Mouse (Mus musculus): Measurements from ENCODE around the gene Copz1. TPM values are rescaled to one million over a fixed set of nuclear protein-coding genes. Genes with fewer than 3 reads are reported as not detected.

The Copz1 gene
- polyA plus RNA-seq, 1 experiment from 2014 or later, result 252 TPM

DNA sequence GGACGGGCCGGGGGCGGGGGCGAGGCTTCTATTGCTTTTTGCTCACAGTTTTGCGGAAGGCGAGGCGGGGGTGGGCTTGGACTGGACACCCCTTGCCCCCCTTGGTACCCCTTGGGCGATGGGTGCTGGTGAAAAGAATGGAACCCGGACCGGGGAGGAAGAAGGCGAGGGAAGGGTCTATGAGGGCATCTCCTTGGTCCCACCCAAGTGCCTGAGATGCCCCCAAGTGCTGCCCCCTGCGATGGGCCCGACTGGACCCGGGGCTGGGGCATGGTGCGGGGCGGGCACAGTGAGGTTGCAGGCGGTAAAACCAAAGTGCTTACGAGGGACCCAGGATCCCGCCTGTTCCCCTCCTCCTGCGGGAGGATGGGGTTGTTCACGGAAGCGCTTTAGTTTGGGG is 41.7 kb downstream of the Copz1 start:
- peak overlapping the region; percentile 62 for H3K4me2 ChIP-seq
- H3K27me3 ChIP-seq, result peaks cover 10% of the 10 kb centered on the region; the same call in 1 of the 2 replicates
- H3K9me3 ChIP-seq, result no peaks in the 10 kb centered on the region
- peaks cover 23% of the 10 kb centered on the region for H3K4me1 ChIP-seq (replicated peaks)
- peak overlapping the region; percentile 30; the same call in 1 of the 2 replicates for H3K4me3 ChIP-seq (replicated peaks)
- no peak for ATAC-seq (ENCODE audit: insufficient number of reproducible peaks, insufficient read depth, low FRiP score, low TSS enrichment, low read depth)
- peaks cover 40% of the 10 kb centered on the region for H3K36me3 ChIP-seq
- 37% methylated on average over 22 of the region's 22 CpGs for WGBS
- no peak overlapping the region for H3K27ac ChIP-seq
- peak overlapping the region; percentile 59 for H3K9ac ChIP-seq (replicated peaks)

DNA sequence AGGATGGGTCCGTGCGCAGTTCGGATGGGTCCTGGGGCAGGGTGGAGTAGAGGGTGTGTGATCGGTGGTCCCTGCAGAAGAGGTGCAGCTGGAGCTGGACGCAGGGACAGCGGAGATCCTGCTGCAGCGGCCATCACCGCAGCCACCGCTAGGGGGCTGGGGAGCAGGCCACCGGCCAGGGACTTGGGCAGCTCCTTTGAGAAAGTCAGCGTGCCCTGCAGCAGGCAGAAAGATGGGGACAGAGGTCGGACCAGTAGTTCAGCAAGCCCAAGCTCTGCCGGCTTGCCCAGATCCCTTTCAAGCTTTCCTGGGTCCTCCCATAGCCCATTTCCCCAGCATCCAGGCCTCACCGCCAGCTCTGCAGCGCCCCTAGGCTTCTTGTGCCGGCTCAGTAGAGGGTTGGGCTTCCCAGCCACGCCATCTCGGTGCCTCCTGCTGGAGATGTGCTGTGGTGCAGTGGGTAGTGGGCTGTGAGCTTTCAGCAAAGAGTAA is 42.5 kb downstream of the Copz1 start:
- WGBS, result 3% methylated on average over 18 of the region's 18 CpGs
- ATAC-seq (ENCODE audit: insufficient number of reproducible peaks, insufficient read depth, low FRiP score, low TSS enrichment, low read depth), result peak; percentile 75
- Histone ChIP-seq H3K36me3 (peaks cover 44% of the 10 kb centered on the region), H3K4me1 (replicated peaks) (peaks cover 23% of the 10 kb centered on the region), H3K9ac (replicated peaks) (peak overlapping the region; percentile 59), H3K27me3 (0 out of 2 replicates have a peak, but pooled peaks cover 6% of the 10 kb centered on the region), H3K27ac (no peak overlapping the region), H3K9me3 (no peaks in the 10 kb centered on the region), H3K4me3 (replicated peaks) (peak overlapping the region; percentile 30), H3K4me2 (peak overlapping the region; percentile 62)

DNA sequence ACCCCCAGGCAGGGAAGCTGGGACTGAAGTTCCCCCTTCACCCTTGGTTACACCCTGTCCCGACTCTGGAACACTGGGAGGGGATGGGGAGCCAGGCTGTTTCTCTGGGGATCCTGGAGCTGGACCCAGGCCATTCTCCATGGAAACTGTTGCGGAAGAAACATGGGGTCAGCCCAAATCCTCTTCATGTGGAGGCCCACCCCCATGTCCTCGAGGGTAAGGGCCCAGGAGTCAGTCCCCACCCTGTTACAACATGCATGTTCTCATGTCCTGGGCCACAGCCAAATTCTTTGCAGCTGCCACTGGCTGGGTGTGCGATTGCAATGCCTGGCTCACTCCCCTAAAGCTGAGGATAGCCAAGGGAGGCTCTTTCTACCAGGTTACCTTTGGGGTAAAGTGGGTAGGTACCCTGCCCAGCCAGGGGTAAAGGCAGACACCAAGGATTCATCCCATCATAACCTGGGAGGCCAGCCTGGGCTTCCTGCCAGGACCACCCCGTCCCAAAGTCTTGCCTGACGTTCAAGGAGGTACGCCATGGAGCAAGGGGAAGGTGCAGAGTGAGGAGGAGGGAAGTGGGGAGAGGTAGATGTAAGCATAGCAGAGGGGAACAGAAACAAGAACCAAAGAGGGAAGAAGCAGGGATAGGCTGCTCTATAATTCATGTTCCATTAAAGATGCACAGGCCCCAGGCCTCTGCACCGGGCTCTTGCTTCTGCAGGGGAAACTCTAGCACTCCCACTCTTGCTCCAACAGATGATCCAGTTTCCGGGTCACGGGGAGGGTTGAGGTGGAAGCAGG is 43.7 kb downstream of the Copz1 start:
- Histone ChIP-seq H3K4me2 (no peak overlapping the region), H3K9me3 (no peaks in the 10 kb centered on the region), H3K27me3 (0 out of 2 replicates have a peak, but pooled peaks cover 6% of the 10 kb centered on the region), H3K9ac (replicated peaks) (no peak overlapping the region), H3K27ac (no peak overlapping the region), H3K4me3 (replicated peaks) (no peak overlapping the region), H3K36me3 (peaks cover 51% of the 10 kb centered on the region), H3K4me1 (replicated peaks) (peaks cover 25% of the 10 kb centered on the region)
- WGBS, result 88% methylated on average over 10 of the region's 10 CpGs
- no peak for ATAC-seq (ENCODE audit: insufficient number of reproducible peaks, insufficient read depth, low FRiP score, low TSS enrichment, low read depth)

DNA sequence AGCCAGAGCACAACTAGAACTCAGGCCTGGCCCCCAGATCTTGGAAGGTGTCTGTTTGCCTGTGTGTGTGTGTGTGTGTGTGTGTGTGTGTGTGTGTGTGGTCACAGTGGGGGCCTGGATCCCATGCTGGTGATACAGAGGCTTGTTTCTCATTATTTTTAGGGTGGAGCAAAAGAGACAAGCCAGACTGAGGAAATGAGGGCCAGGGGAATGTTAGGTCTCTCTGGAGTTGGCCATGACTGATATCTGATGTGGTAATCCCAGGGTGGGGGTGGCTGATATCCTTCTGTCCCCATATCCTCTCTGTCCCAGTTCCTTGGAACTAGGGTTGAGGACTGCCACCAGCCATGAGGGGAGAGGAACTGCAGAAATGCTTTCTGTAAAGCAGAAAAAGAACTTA is 44.6 kb downstream of the Copz1 start:
- Histone ChIP-seq H3K9me3 (no peaks in the 10 kb centered on the region), H3K36me3 (peaks cover 51% of the 10 kb centered on the region), H3K27ac (no peak overlapping the region), H3K4me3 (replicated peaks) (no peak overlapping the region), H3K9ac (replicated peaks) (no peak overlapping the region), H3K4me2 (no peak overlapping the region), H3K27me3 (0 out of 2 replicates have a peak, but pooled peaks cover 6% of the 10 kb centered on the region), H3K4me1 (replicated peaks) (peaks cover 35% of the 10 kb centered on the region)
- no peak for ATAC-seq (ENCODE audit: insufficient number of reproducible peaks, insufficient read depth, low FRiP score, low TSS enrichment, low read depth)

DNA sequence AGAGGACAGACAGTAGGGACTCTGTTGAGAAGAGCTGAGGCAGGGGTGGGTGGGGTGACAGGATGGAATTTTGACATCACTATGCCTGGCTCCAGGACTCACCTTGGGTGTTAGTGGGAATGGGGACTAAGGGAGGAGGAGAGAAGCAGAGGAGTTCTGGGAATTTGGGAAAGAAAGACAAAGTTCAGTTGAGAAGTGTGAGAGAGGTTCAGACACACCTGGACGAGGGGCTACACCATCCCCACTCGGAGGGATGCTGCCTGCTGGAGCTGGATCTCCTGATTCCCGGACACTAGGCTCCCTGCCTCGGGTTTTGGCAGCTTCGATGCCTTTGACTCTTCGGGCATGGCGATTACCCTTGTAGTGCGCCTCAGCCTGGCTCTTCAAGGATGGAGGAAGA is 45.2 kb downstream of the Copz1 start:
- H3K27ac ChIP-seq, result no peak overlapping the region
- no peaks in the 10 kb centered on the region for H3K9me3 ChIP-seq
- 89% methylated on average over 8 of the region's 8 CpGs for WGBS
- H3K9ac ChIP-seq (replicated peaks), result no peak overlapping the region
- 0 out of 2 replicates have a peak, but pooled peaks cover 6% of the 10 kb centered on the region for H3K27me3 ChIP-seq
- H3K36me3 ChIP-seq, result peaks cover 51% of the 10 kb centered on the region
- peaks cover 41% of the 10 kb centered on the region for H3K4me1 ChIP-seq (replicated peaks)
- no peak for ATAC-seq (ENCODE audit: insufficient number of reproducible peaks, insufficient read depth, low FRiP score, low TSS enrichment, low read depth)
- H3K4me3 ChIP-seq (replicated peaks), result no peak overlapping the region
- no peak overlapping the region for H3K4me2 ChIP-seq

DNA sequence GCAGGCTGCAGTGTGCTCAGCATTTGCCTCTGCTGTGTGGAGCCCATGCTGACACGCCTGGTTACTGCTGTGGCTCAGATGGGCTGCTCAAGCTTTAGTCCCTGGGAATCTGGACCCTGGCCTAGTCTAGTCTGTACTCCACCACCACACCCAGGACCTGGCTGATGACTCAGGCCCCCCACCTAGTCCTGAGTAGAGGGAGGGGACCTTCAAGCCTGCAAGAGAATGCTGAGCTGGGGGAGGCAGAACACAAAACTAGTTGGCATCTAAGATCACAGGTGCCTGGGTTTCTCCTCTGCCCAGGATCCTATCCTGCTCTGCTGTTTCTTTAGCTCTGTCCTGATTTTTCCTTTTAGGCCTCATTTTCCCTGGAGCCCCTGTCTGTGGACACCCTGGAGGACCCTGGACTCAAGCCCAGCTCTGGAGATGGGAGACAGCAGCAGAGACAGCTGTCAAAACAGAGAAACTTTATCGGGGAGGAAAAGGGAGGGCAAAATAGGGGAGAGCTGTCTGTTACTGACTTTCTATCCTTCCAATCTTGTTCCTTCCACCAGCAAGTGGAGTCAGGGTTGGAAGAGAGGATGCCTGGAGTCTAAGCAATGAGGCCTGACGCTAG is 45.8 kb downstream of the Copz1 start:
- Histone ChIP-seq H3K9ac (replicated peaks) (no peak overlapping the region), H3K27me3 (0 out of 2 replicates have a peak, but pooled peaks cover 6% of the 10 kb centered on the region), H3K36me3 (peaks cover 51% of the 10 kb centered on the region), H3K9me3 (no peaks in the 10 kb centered on the region), H3K4me2 (no peak overlapping the region), H3K4me1 (replicated peaks) (peaks cover 43% of the 10 kb centered on the region), H3K4me3 (replicated peaks) (no peak overlapping the region), H3K27ac (no peak overlapping the region)
- 85% methylated on average over 3 of the region's 3 CpGs for WGBS
- no peak for ATAC-seq (ENCODE audit: insufficient number of reproducible peaks, insufficient read depth, low FRiP score, low TSS enrichment, low read depth)

DNA sequence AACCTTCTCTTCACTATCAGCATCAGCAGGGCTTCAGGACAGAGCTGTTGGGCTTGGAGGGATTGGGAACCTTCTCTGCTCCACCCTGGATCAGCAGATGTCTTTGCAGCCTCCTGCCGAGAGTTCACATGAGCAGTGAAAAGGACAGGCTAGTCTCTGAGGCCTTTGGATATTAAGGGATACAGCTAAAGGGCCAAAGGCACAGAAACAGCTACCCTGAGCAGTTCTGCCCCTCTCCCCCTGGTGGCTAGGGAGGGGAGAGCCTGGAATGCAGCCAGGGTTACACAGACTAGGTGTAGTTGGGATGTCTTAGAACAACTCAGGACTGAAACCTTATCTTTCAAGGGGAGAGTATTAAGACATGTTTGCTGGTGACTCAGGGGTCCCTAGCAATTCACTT is 48.6 kb downstream of the Copz1 start:
- 35% methylated on average over 1 of the region's 1 CpGs for WGBS
- ATAC-seq (ENCODE audit: insufficient number of reproducible peaks, insufficient read depth, low FRiP score, low TSS enrichment, low read depth), result no peak

DNA sequence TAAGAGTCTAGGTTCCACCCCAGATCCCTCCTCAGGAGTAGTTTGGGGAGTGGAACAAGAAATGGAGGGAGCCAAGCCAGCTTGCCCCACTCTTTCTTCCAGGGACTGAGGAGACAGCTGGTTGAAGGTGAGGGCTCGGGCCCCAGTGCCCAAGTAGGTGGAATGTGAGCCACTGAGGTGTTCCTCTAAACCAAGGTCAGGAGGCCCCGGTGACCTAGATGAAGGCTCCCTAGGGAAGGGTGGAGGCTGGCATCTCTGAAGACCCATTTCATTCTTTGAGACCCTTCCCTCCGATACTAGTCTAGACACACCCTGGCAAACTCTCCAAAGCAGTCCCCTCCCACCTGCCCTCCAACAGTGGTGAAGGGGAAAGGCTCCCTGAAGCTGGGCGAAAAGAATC is 49.9 kb downstream of the Copz1 start:
- no peak for ATAC-seq (ENCODE audit: insufficient number of reproducible peaks, insufficient read depth, low FRiP score, low TSS enrichment, low read depth)
- H3K4me1 ChIP-seq (replicated peaks), result peaks cover 28% of the 10 kb centered on the region
- 56% methylated on average over 4 of the region's 4 CpGs for WGBS
- H3K36me3 ChIP-seq, result peaks cover 29% of the 10 kb centered on the region
- H3K9ac ChIP-seq (replicated peaks), result peak overlapping the region; percentile 83
- no peaks in the 10 kb centered on the region for H3K27me3 ChIP-seq
- H3K27ac ChIP-seq, result no peak overlapping the region
- peak overlapping the region; percentile 92 for H3K4me2 ChIP-seq
- peak overlapping the region; percentile 84 for H3K4me3 ChIP-seq (replicated peaks)
- no peaks in the 10 kb centered on the region for H3K9me3 ChIP-seq

More for the DNA sequence above, 48.6 kb downstream of the Copz1 start:
- no peak overlapping the region for H3K4me2 ChIP-seq
- H3K27me3 ChIP-seq, result no peaks in the 10 kb centered on the region
- H3K4me1 ChIP-seq (replicated peaks), result peaks cover 28% of the 10 kb centered on the region
- no peak overlapping the region for H3K4me3 ChIP-seq (replicated peaks)
- no peak overlapping the region for H3K9ac ChIP-seq (replicated peaks)
- H3K36me3 ChIP-seq, result peaks cover 42% of the 10 kb centered on the region
- H3K27ac ChIP-seq, result no peak overlapping the region
- no peaks in the 10 kb centered on the region for H3K9me3 ChIP-seq

DNA sequence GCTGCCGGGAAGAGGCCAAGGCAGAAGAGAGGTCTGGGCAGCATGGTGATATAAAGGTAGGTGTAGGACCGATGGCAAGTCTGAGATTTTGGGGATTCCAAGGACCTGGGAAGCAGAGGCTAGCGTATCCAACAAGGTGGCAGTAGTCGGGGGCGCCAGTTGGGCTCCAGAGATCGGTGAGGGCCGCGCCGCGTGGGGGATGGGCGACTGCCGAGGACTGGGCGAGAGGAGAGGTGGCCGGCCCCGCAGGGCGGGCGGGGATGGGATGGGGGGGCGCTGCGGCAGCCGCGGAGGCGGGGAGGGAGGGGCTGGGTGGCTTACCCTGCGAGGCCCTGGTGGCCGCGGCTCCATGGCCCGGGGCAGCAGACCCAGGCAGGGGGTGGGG is 50.5 kb downstream of the Copz1 start:
- Histone ChIP-seq H3K4me2 (peak overlapping the region; percentile 92), H3K4me3 (replicated peaks) (peak overlapping the region; percentile 84), H3K9me3 (no peaks in the 10 kb centered on the region), H3K9ac (replicated peaks) (peak overlapping the region; percentile 83), H3K4me1 (replicated peaks) (peaks cover 28% of the 10 kb centered on the region), H3K36me3 (peaks cover 22% of the 10 kb centered on the region), H3K27me3 (no peaks in the 10 kb centered on the region), H3K27ac (peak overlapping the region; percentile 83)
- 0% methylated on average over 12 of the region's 26 CpGs for WGBS
- ATAC-seq (ENCODE audit: insufficient number of reproducible peaks, insufficient read depth, low FRiP score, low TSS enrichment, low read depth), result peak; percentile 50

DNA sequence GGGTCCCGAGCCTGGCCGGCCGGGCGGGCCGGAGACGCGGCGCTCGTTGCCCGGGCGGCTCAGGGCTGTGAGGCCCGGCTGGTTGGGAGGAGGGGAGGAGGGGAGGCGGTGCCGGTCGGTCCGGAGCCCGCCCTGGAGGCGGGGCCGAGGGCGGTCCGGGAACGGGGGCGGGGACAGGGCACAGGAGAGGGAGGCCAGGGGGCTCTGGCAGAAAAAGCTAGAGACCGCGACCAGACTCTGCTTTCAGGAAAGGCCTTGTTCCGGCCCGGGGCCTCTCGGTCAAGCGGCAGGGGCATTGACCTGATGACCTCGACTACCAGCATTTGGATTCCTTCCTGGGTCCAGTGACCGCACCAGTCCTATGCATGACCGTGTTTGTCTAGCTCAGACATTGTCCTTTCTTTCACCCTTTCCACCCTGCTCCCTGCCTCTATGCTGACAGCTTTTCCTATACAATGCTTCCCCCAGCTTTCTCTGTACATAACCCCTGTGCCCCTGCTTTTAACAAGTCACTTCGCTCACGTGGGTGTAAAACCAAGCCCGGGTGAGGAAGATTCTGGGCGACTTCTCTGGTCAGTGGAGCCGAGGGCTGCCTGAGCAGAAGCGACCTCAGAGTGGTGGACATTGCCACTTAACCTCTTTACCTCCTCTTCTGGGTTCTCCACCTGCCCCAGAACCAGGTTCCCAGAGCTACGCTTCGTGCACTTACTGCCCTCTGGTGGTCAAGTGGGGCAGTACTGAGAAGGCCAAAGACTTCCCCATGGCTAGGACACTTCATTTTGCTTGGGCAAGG is 51.1 kb downstream of the Copz1 start:
- peak overlapping the region; percentile 83 for H3K9ac ChIP-seq (replicated peaks)
- H3K27me3 ChIP-seq, result no peaks in the 10 kb centered on the region
- H3K4me2 ChIP-seq, result peak overlapping the region; percentile 92
- H3K4me1 ChIP-seq (replicated peaks), result peaks cover 28% of the 10 kb centered on the region
- H3K36me3 ChIP-seq, result peaks cover 16% of the 10 kb centered on the region
- WGBS, result 2% methylated on average over 38 of the region's 40 CpGs
- ATAC-seq (ENCODE audit: insufficient number of reproducible peaks, insufficient read depth, low FRiP score, low TSS enrichment, low read depth), result peak; percentile 92
- no peaks in the 10 kb centered on the region for H3K9me3 ChIP-seq
- peak overlapping the region; percentile 83 for H3K27ac ChIP-seq
- peak overlapping the region; percentile 84 for H3K4me3 ChIP-seq (replicated peaks)

All from limb, embryonic 12.5 days (tissue).